Mouse (Mus musculus): ENCODE measurements around the gene Npas4. TPM values are rescaled to one million over a fixed set of nuclear protein-coding genes. Genes with fewer than 3 reads are reported as not detected.

Gene Npas4
- total RNA-seq (2023), result 1 to 10 TPM in 1 of 2 experiments, under 1 TPM in 1; 0.90 to 1.7 TPM

GRCm38 (mm10) chr19:4990256-4990625 lies at the start of gene Npas4:
TSS of gene Npas4 (minus strand) at chr19:4990316.

GRCm38 (mm10) chr19:5038709-5039156 lies 48.6 kb upstream of the Npas4 start, which contains the start of the genes B4gat1 and AC124502.3:
TSS of gene B4gat1 (plus strand) at chr19:5038826.
TSS of gene AC124502.3 (plus strand) at chr19:5038891.

GRCm38 (mm10) chr19:5023621-5024479 lies 33.7 kb upstream of the Npas4 start, which contains the start of gene Slc29a2:
TSS of gene Slc29a2 (plus strand) at chr19:5023860.

GRCm38 (mm10) chr19:4961928-4962601 lies 28.1 kb downstream of the Npas4 start, which contains the start of gene Mrpl11:
TSS of gene Mrpl11 (plus strand) at chr19:4962147.

GRCm38 (mm10) chr19:4942551-4943252 lies 47.4 kb downstream of the Npas4 start, which contains the start of gene Peli3:
TSS of gene Peli3 (minus strand) at chr19:4943127.

Other genes with a start within 250 kb of the Npas4 start
- 10 to 100 TPM; 24.8 to 30.7 TPM for gene Rbm4b, start 233.8 kb downstream of the Npas4 start, total RNA-seq (2023)
- 100 to 1,000 TPM in 1 of 2 experiments, 10 to 100 TPM in 1; 98.1 to 112 TPM for gene Rbm4, start 196.4 kb downstream of the Npas4 start, total RNA-seq (2023)
- gene Gm21992, start 178.7 kb downstream of the Npas4 start, total RNA-seq (2023), result 10 to 100 TPM; 27.8 to 51.8 TPM
- 10 to 100 TPM; 84.8 to 95.2 TPM for gene Rbm14, start 178.7 kb downstream of the Npas4 start, total RNA-seq (2023)
- 10 to 100 TPM; 51.0 to 53.8 TPM for gene Ccs, start 151.0 kb downstream of the Npas4 start, total RNA-seq (2023)
- not detected for gene Ccdc87, start 150.9 kb downstream of the Npas4 start, total RNA-seq (2023)
- 1 to 10 TPM; 3.8 to 4.1 TPM for gene Ctsf, start 135.2 kb downstream of the Npas4 start, total RNA-seq (2023)
- under 1 TPM in 1 of 2 experiments, not detected in 1; 0.27 TPM for gene Actn3, start 112.4 kb downstream of the Npas4 start, total RNA-seq (2023)
- 1 to 10 TPM; 5.0 to 6.1 TPM for gene Zdhhc24, start 111.6 kb downstream of the Npas4 start, total RNA-seq (2023)
- gene Bbs1, start 83.7 kb downstream of the Npas4 start, total RNA-seq (2023), result 1 to 10 TPM; 1.9 to 3.3 TPM
- gene Dpp3, start 62.0 kb downstream of the Npas4 start, total RNA-seq (2023), result 10 to 100 TPM; 89.3 to 95.6 TPM
- 1 to 10 TPM; 2.3 to 2.9 TPM for gene Peli3, start 47.2 kb downstream of the Npas4 start, total RNA-seq (2023)
- 10 to 100 TPM; 32.4 to 35.4 TPM for gene Mrpl11, start 28.2 kb downstream of the Npas4 start, total RNA-seq (2023)
- 1 to 10 TPM; 2.6 to 4.2 TPM for gene Slc29a2, start 33.5 kb upstream of the Npas4 start, total RNA-seq (2023)
- gene B4gat1, start 48.5 kb upstream of the Npas4 start, total RNA-seq (2023), result 1 to 10 TPM; 4.5 to 5.3 TPM
- 1 to 10 TPM; 1.7 to 2.2 TPM for gene AC124502.3, start 48.6 kb upstream of the Npas4 start, total RNA-seq (2023)
- 10 to 100 TPM; 60.1 to 63.1 TPM for gene Brms1, start 51.0 kb upstream of the Npas4 start, total RNA-seq (2023)
- 10 to 100 TPM in 1 of 2 experiments, 1 to 10 TPM in 1; 7.5 to 11.2 TPM for gene Rin1, start 60.2 kb upstream of the Npas4 start, total RNA-seq (2023)
- gene Cd248, start 77.8 kb upstream of the Npas4 start, total RNA-seq (2023), result not detected
- 1 to 10 TPM in 1 of 2 experiments, not detected in 1; 1.0 TPM for gene Tmem151a, start 95.2 kb upstream of the Npas4 start, total RNA-seq (2023)
- 10 to 100 TPM; 25.6 to 32.2 TPM for gene Yif1a, start 98.2 kb upstream of the Npas4 start, total RNA-seq (2023)
- 1 to 10 TPM; 3.4 to 3.6 TPM for gene Cnih2, start 108.2 kb upstream of the Npas4 start, total RNA-seq (2023)
- 100 to 1,000 TPM; 103 to 108 TPM for gene Rab1b, start 116.8 kb upstream of the Npas4 start, total RNA-seq (2023)
- gene Klc2, start 128.2 kb upstream of the Npas4 start, total RNA-seq (2023), result 10 to 100 TPM; 26.7 to 27.9 TPM